Mouse (Mus musculus) midbrain, postnatal 0 days (tissue): ENCODE results near the gene Rpl4. TPM values are rescaled to one million over a fixed set of nuclear protein-coding genes. Genes with fewer than 3 reads are reported as not detected.
"Not testable (repeated sequence)": the region's sequence is repeated elsewhere in the genome, so short reads cannot be mapped to it uniquely, and the experiment has no call there.

Experiments used
- ATAC-seq: fragments of 200-750 bp; cut with Nextera tagmentation; 2 replicates; pipeline ENCODE4 v1.8.0; 2017; ENCODE audit warnings: moderate number of reproducible peaks, mild to moderate bottlenecking, moderate TSS enrichment, moderate library complexity; ENCODE audit not compliant: low FRiP score
- DNase-seq: peaks from one replicate; pipeline ENCODE4 v3.0.0-alpha.2; 2015; ENCODE audit warnings: low spot score
- H3K27ac ChIP-seq: fragments of 300-500 bp; sonication (generic); 2 replicates; pipeline ENCODE4 v1.5.1; 2014; ENCODE audit warnings: low read depth, mild to moderate bottlenecking, low read length, mixed read lengths
- H3K27me3 ChIP-seq: fragments of 300-500 bp; sonication (generic); 2 replicates; pipeline ENCODE4 v1.6.1; 2014; ENCODE audit warnings: low read length, control low read depth, mixed read lengths; ENCODE audit not compliant: insufficient read depth
- H3K36me3 ChIP-seq: fragments of 300-500 bp; sonication (generic); 2 replicates; pipeline ENCODE4 v1.6.1; 2014; ENCODE audit warnings: low read length, control low read depth, mixed read lengths; ENCODE audit not compliant: insufficient read depth
- H3K4me1 ChIP-seq: fragments of 300-500 bp; sonication (generic); 2 replicates; pipeline ENCODE4 v1.6.1; 2014; ENCODE audit warnings: mild to moderate bottlenecking, control low read depth, antibody characterized with exemption, low read length, mixed read lengths; ENCODE audit not compliant: insufficient read depth
- H3K4me2 ChIP-seq: fragments of 300-500 bp; sonication (generic); 2 replicates; pipeline ENCODE4 v1.6.1; 2014; ENCODE audit warnings: low read depth, mild to moderate bottlenecking, low read length, mixed read lengths; ENCODE audit not compliant: poor library complexity, severe bottlenecking
- H3K4me3 ChIP-seq: fragments of 300-500 bp; sonication (generic); 2 replicates; pipeline ENCODE4 v1.5.1; 2014; ENCODE audit warnings: low read depth, mild to moderate bottlenecking, low read length, moderate library complexity
- H3K9ac ChIP-seq: fragments of 300-500 bp; sonication (generic); replicated peaks from 2 replicates; pipeline ENCODE4 v1.6.1; 2014; ENCODE audit warnings: mild to moderate bottlenecking, low read length, moderate library complexity, mixed read lengths; ENCODE audit not compliant: poor library complexity, severe bottlenecking
- H3K9me3 ChIP-seq: fragments of 300-500 bp; sonication (generic); 2 replicates; pipeline ENCODE4 v1.6.1; 2016; ENCODE audit warnings: low read length, control low read depth
- CTCF ChIP-seq: IDR thresholded peaks from 2 replicates; pipeline ENCODE4 v1.5.1; 2016; ENCODE audit warnings: antibody characterized with exemption, mild to moderate bottlenecking
- WGBS: fragments of 180-500 bp; shearing (Covaris S2); extraction: QIAGEN DNeasy Blood & Tissue Kit; methylation state at CpG from one replicate; pipeline ENCODE4 v1.1.7; 2014; 5-methylcytosine and 5-hydroxymethylcytosine counted together
- polyA plus RNA-seq: library from polyadenylated mRNA; unstranded; fragments of >200 nt; fragmentation: Nextera tagmentation; extraction: Ambion mirVana; gene quantifications from 2 replicates; pipeline ENCODE4 v1.2.1, GENCODE M21; 2015
- total RNA-seq: library from RNA; depleted of rRNA; stranded (reverse); fragments of >200 nt; gene quantifications from 2 replicates; pipeline ENCODE4 v1.2.3, GENCODE M21; 2014

Gene Rpl4
- total and polyA plus RNA-seq, 2 experiments from 2014 or later: 541 to 607 TPM

- DNase-seq: no peak
- Histone ChIP-seq H3K27me3 (no peaks in the 10 kb centered on the region), H3K27ac (no peak overlapping the region), H3K36me3 (peaks cover 36% of the 10 kb centered on the region), H3K9me3 (no peaks in the 10 kb centered on the region), H3K4me1 (no peaks in the 10 kb centered on the region; the same call in 1 of the 2 replicates), H3K9ac (0 out of 2 replicates have a peak overlapping the region, but pooled peaks have one; percentile 59), H3K4me3 (peak overlapping the region; percentile 61), H3K4me2 (peak overlapping the region; percentile 75)
- TF ChIP-seq CTCF: no peak
- ATAC-seq: no peak
Observed at GRCm38 (mm10) chr9:64174341-64174740, 1.2 kb downstream of the Rpl4 start.

GRCm38 (mm10) chr9:64174766-64175165, 1.6 kb downstream of the Rpl4 start:
- peaks cover 36% of the 10 kb centered on the region for H3K36me3 ChIP-seq
- H3K27me3 ChIP-seq: no peaks in the 10 kb centered on the region
- peaks cover 2% of the 10 kb centered on the region; the same call in 1 of the 2 replicates for H3K4me1 ChIP-seq
- H3K27ac ChIP-seq: no peak overlapping the region
- DNase-seq (no peak), ATAC-seq (no peak)
- peak overlapping the region; percentile 61 for H3K4me3 ChIP-seq
- H3K4me2 ChIP-seq: peak overlapping the region; percentile 75
- H3K9ac ChIP-seq: no peak overlapping the region
- WGBS: 73% methylated on average over 8 of the region's 8 CpGs
- no peak for TF ChIP-seq CTCF
- H3K9me3 ChIP-seq: no peaks in the 10 kb centered on the region

DNA sequence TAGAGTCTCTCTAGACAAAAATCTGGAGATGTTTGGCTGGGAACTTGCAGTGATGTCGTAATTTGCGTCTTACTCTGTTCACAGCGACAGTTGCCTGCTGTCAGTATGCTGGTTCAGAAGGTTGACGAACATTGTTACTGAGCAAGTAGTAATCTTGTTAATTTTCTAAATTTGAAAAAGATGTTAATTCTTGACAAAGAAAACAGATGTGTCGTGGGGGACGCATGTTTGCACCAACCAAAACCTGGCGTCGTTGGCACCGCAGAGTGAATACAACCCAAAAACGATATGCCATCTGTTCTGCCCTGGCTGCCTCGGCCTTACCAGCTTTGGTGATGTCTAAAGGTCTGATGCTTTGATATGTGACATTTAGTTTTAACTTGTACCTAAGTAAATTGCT, 2.2 kb downstream of the Rpl4 start:
- no peaks in the 10 kb centered on the region for H3K9me3 ChIP-seq
- no peak overlapping the region for H3K4me2 ChIP-seq
- no peak overlapping the region for H3K4me3 ChIP-seq
- ATAC-seq: no peak
- DNase-seq: no peak
- no peak overlapping the region for H3K9ac ChIP-seq
- no peak for TF ChIP-seq CTCF
- WGBS: 89% methylated on average over 11 of the region's 11 CpGs
- H3K4me1 ChIP-seq: peaks cover 6% of the 10 kb centered on the region; the same call in 1 of the 2 replicates
- H3K27me3 ChIP-seq: no peaks in the 10 kb centered on the region
- no peak overlapping the region for H3K27ac ChIP-seq
- H3K36me3 ChIP-seq: peaks cover 36% of the 10 kb centered on the region

- Histone ChIP-seq H3K27ac (peak overlapping the region; percentile 82), H3K4me2 (peak overlapping the region; percentile 54), H3K9me3 (no peaks in the 10 kb centered on the region), H3K4me1 (peaks cover 6% of the 10 kb centered on the region; the same call in 1 of the 2 replicates), H3K36me3 (peaks cover 49% of the 10 kb centered on the region), H3K27me3 (no peaks in the 10 kb centered on the region), H3K4me3 (peak overlapping the region; percentile 53; the same call in 1 of the 2 replicates), H3K9ac (no peak overlapping the region)
- peak; percentile 61 for TF ChIP-seq CTCF
- 36% methylated on average over 3 of the region's 3 CpGs for WGBS
- ATAC-seq (peak; percentile 68), DNase-seq (peak; percentile 63)
Observed at GRCm38 (mm10) chr9:64178610-64178973, 5.4 kb downstream of the Rpl4 start.

GRCm38 (mm10) chr9:64178974-64179646, 5.9 kb downstream of the Rpl4 start, which contains the start of gene Snapc5:
TSS of gene Snapc5 (plus strand) at chr9:64179274.
- no peaks in the 10 kb centered on the region for H3K9me3 ChIP-seq
- H3K4me1 ChIP-seq: peaks cover 6% of the 10 kb centered on the region; the same call in 1 of the 2 replicates
- H3K4me2 ChIP-seq: peak within 1 kb of the TSS; percentile 54
- H3K27me3 ChIP-seq: no peaks in the 10 kb centered on the region
- peak within 1 kb of the TSS; percentile 65 for H3K9ac ChIP-seq
- peak within 1 kb of the TSS; percentile 53 for H3K4me3 ChIP-seq
- TF ChIP-seq CTCF: peak; percentile 69
- peak; percentile 97 for DNase-seq
- peak; percentile 94 for ATAC-seq
- WGBS: under 1% methylated on average over 35 of the region's 35 CpGs
- peaks cover 49% of the 10 kb centered on the region for H3K36me3 ChIP-seq
- peak within 1 kb of the TSS; percentile 82 for H3K27ac ChIP-seq

DNA sequence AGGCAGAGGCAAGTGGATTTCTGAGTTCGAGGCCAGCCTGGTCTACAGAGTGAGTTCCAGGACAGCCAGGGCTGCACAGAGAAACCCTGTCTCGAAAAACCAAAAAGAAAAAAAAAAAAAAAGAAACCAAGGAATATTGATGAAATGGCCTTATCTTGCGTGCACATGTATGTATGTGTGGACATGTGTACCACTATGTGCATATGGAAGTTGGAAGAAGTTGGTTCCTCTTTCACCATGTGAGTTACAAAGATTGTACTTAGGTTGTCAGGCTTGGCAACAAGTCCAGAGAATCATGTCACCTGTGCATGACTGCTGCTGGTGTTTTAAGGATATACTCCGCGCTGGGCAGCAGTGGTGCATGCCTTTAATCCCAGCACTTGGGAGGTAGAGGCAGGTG, 10.1 kb downstream of the Rpl4 start:
- not testable (repeated sequence) for DNase-seq, H3K4me2 ChIP-seq, H3K27ac ChIP-seq, ATAC-seq, H3K4me1 ChIP-seq, H3K4me3 ChIP-seq, H3K9ac ChIP-seq, H3K9me3 ChIP-seq, H3K27me3 ChIP-seq
- WGBS: 93% methylated on average over 5 of the region's 5 CpGs
- H3K36me3 ChIP-seq: peaks cover 39% of the 10 kb centered on the region
